Mouse (Mus musculus) lung, postnatal 0 days (tissue): ENCODE results near the gene Pard6a. TPM values are rescaled to one million over a fixed set of nuclear protein-coding genes. Genes with fewer than 3 reads are reported as not detected.
A peak's percentile ranks its signal among the peaks of the same experiment; 100 is the strongest.

Experiments used
- ATAC-seq: fragments of 200-750 bp; cut with Nextera tagmentation; 2 replicates; pipeline ENCODE4 v1.8.0; 2017; ENCODE audit warnings: moderate library complexity
- DNase-seq: peaks from one replicate; pipeline ENCODE4 v3.0.0-alpha.2; 2016; ENCODE audit warnings: low spot score
- H3K27ac ChIP-seq: fragments of 300-500 bp; sonication (generic); 2 replicates; pipeline ENCODE4 v1.5.1; 2014; ENCODE audit warnings: antibody characterized with exemption, mild to moderate bottlenecking, low read length, mixed read lengths
- H3K27me3 ChIP-seq: fragments of 300-500 bp; sonication (generic); replicated peaks from 2 replicates; pipeline ENCODE4 v1.6.1; 2014; ENCODE audit warnings: low read length, mixed read lengths; ENCODE audit not compliant: insufficient read depth
- H3K36me3 ChIP-seq: fragments of 300-500 bp; sonication (generic); 2 replicates; pipeline ENCODE4 v1.6.1; 2014; ENCODE audit warnings: low read length, mixed read lengths; ENCODE audit not compliant: insufficient read depth
- H3K4me1 ChIP-seq: fragments of 300-500 bp; sonication (generic); 2 replicates; pipeline ENCODE4 v1.6.1; 2014; ENCODE audit warnings: antibody characterized with exemption, low read depth, low read length, mixed read lengths; ENCODE audit not compliant: insufficient read depth
- H3K4me2 ChIP-seq: fragments of 300-500 bp; sonication (generic); replicated peaks from 2 replicates; pipeline ENCODE4 v1.6.1; 2014; ENCODE audit warnings: low read depth, mild to moderate bottlenecking, low read length, moderate library complexity, mixed read lengths
- H3K4me3 ChIP-seq: fragments of 300-500 bp; sonication (generic); 2 replicates; pipeline ENCODE4 v1.5.1; 2014; ENCODE audit warnings: low read depth, low read length
- H3K9ac ChIP-seq: fragments of 300-500 bp; sonication (generic); replicated peaks from 2 replicates; pipeline ENCODE4 v1.6.1; 2014; ENCODE audit warnings: low read depth, mild to moderate bottlenecking
- H3K9me3 ChIP-seq: fragments of 300-500 bp; sonication (generic); 2 replicates; pipeline ENCODE4 v1.6.1; 2016; ENCODE audit warnings: low read length, mixed read lengths
- CTCF ChIP-seq: IDR thresholded peaks from 2 replicates; pipeline ENCODE4 v1.5.1; 2016; ENCODE audit warnings: antibody characterized with exemption, mild to moderate bottlenecking
- EP300 ChIP-seq: IDR thresholded peaks from 2 replicates; pipeline ENCODE4 v1.6.1; 2016; ENCODE audit warnings: antibody characterized with exemption, mild to moderate bottlenecking, control low read depth
- WGBS: fragments of 180-500 bp; shearing (Covaris S2); extraction: QIAGEN DNeasy Blood & Tissue Kit; methylation state at CpG from one replicate; pipeline ENCODE4 v1.1.7; 2014; 5-methylcytosine and 5-hydroxymethylcytosine counted together
- polyA plus RNA-seq: library from polyadenylated mRNA; unstranded; fragments of >200 nt; fragmentation: Nextera tagmentation; extraction: Ambion mirVana; gene quantifications from 2 replicates; pipeline ENCODE4 v1.2.1, GENCODE M21; 2015

Pard6a gene
- polyA plus RNA-seq, 1 experiment from 2014 or later = 16.6 TPM

- 62% methylated on average over 18 of the region's 18 CpGs for WGBS
- TF ChIP-seq EP300 = peak; percentile 97
- no peak for TF ChIP-seq CTCF
- Histone ChIP-seq H3K36me3 (peaks cover 7% of the 10 kb centered on the region; the same call in 1 of the 2 replicates), H3K27me3 (no peaks in the 10 kb centered on the region), H3K4me1 (no peaks in the 10 kb centered on the region), H3K9ac (no peak overlapping the region), H3K27ac (peak overlapping the region; percentile 81), H3K9me3 (no peaks in the 10 kb centered on the region), H3K4me2 (0 out of 2 replicates have a peak overlapping the region, but pooled peaks have one; percentile 8), H3K4me3 (no peak overlapping the region)
- DNase-seq = peak; percentile 75
- ATAC-seq = peak; percentile 95
Observed at GRCm38 (mm10) chr8:105727397-105728124, 26.6 kb downstream of the Pard6a start.

DNA sequence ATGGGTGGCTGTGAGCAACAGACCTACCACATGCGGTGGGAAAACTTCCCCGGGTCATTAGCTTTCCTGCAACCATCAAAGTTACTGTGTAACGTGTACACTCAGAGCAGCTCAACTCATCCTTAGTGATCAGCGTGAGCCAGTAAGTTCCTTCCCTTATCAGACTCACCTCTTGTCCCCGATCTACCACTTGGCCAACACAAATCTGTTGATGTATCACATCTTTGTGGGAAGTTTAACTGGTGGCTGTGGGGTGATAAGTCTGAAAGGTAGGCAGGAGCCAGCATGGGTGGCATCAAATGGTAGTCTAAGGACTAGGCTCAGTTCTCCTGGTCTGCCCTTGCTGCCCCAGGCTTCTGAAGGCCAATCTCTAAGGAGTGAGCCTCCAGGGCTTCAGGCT lies 31.2 kb downstream of the Pard6a start:
- Histone ChIP-seq H3K36me3 (0 out of 2 replicates have a peak, but pooled peaks cover 7% of the 10 kb centered on the region), H3K27ac (no peak overlapping the region), H3K4me1 (no peaks in the 10 kb centered on the region), H3K4me2 (no peak overlapping the region), H3K27me3 (no peaks in the 10 kb centered on the region), H3K9me3 (no peaks in the 10 kb centered on the region), H3K9ac (no peak overlapping the region), H3K4me3 (no peak overlapping the region)
- DNase-seq = no peak
- no peak for ATAC-seq
- TF ChIP-seq EP300 (no peak), CTCF (no peak)
- WGBS = 89% methylated on average over 5 of the region's 5 CpGs

DNA sequence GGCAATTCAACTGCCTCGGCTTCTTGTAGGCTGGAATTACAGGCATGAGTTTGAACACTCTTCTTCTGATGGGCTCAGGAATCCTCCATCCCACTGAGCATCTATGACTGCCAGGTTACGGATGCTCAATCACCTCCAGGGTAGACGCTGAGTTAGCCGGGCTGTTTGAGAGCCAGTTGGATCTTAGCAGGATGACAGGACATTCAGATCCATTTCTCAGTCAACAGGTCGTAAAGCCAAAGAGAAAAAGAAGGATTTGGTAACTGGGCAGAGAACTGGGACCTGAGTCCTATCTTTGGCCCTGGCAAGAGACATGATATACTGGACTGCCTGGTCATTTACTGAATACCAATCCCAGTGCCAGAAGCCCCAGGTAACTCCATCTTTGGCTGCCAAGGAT lies 38.3 kb downstream of the Pard6a start:
- WGBS = 87% methylated on average over 5 of the region's 5 CpGs
- DNase-seq = no peak
- TF ChIP-seq EP300 (no peak), CTCF (no peak)
- H3K4me2 ChIP-seq = no peak overlapping the region
- no peak for ATAC-seq
- H3K27me3 ChIP-seq = no peaks in the 10 kb centered on the region
- no peaks in the 10 kb centered on the region for H3K36me3 ChIP-seq
- H3K9me3 ChIP-seq = no peaks in the 10 kb centered on the region
- H3K9ac ChIP-seq = no peak overlapping the region
- no peak overlapping the region for H3K27ac ChIP-seq
- no peaks in the 10 kb centered on the region for H3K4me1 ChIP-seq
- H3K4me3 ChIP-seq = no peak overlapping the region

- WGBS = 74% methylated on average over 4 of the region's 4 CpGs
- TF ChIP-seq EP300 (no peak), CTCF (no peak)
- H3K27ac ChIP-seq = no peak overlapping the region
Observed at GRCm38 (mm10) chr8:105743301-105743700, 42.4 kb downstream of the Pard6a start.

GRCm38 (mm10) chr8:105750606-105751005 lies 49.7 kb downstream of the Pard6a start:
- ATAC-seq (peak; percentile 83), DNase-seq (peak; percentile 93)
- no peaks in the 10 kb centered on the region for H3K27me3 ChIP-seq
- H3K4me2 ChIP-seq = peak overlapping the region; percentile 34
- H3K4me3 ChIP-seq = no peak overlapping the region
- H3K4me1 ChIP-seq = peaks cover 5% of the 10 kb centered on the region; the same call in 1 of the 2 replicates
- TF ChIP-seq CTCF (no peak), EP300 (peak; percentile 69)
- no peaks in the 10 kb centered on the region for H3K36me3 ChIP-seq
- no peaks in the 10 kb centered on the region for H3K9me3 ChIP-seq
- 4% methylated on average over 11 of the region's 11 CpGs for WGBS
- no peak overlapping the region for H3K9ac ChIP-seq
- peak overlapping the region; percentile 73 for H3K27ac ChIP-seq

More at GRCm38 (mm10) chr8:105743301-105743700, 42.4 kb downstream of the Pard6a start:
- H3K9ac ChIP-seq = no peak overlapping the region
- H3K4me3 ChIP-seq = no peak overlapping the region
- no peak for DNase-seq
- H3K9me3 ChIP-seq = no peaks in the 10 kb centered on the region
- H3K36me3 ChIP-seq = no peaks in the 10 kb centered on the region
- ATAC-seq = no peak
- no peak overlapping the region for H3K4me2 ChIP-seq
- H3K27me3 ChIP-seq = no peaks in the 10 kb centered on the region
- no peaks in the 10 kb centered on the region for H3K4me1 ChIP-seq

Other genes with a start within 250 kb of the Pard6a start
- 675 and 696 TPM in 2 replicates for gene Tppp3, start 229.6 kb upstream of the Pard6a start, polyA plus RNA-seq
- 40.6 and 41.7 TPM in 2 replicates for gene Zdhhc1, start 204.2 kb upstream of the Pard6a start, polyA plus RNA-seq
- 1.8 and 2.9 TPM in 2 replicates for gene Hsd11b2, start 182.4 kb upstream of the Pard6a start, polyA plus RNA-seq
- 141 and 146 TPM in 2 replicates for gene Atp6v0d1, start 135.1 kb upstream of the Pard6a start, polyA plus RNA-seq
- gene Ripor1, start 95.9 kb upstream of the Pard6a start, polyA plus RNA-seq = 25.5 and 28.5 TPM in 2 replicates
- gene Ctcf, start 64.6 kb upstream of the Pard6a start, polyA plus RNA-seq = 71.3 and 73.6 TPM in 2 replicates
- 0.44 and 0.75 TPM in 2 replicates for gene Agrp, start 63.8 kb upstream of the Pard6a start, polyA plus RNA-seq
- 0.26 and 0.35 TPM in 2 replicates for gene Carmil2, start 14.9 kb upstream of the Pard6a start, polyA plus RNA-seq
- gene Acd, start within 50 bp of the Pard6a start, polyA plus RNA-seq = 40.5 and 45.8 TPM in 2 replicates
- not detected in 2 replicates for gene 4933405L10Rik, start 6.5 kb downstream of the Pard6a start, polyA plus RNA-seq
- gene Enkd1, start 7.1 kb downstream of the Pard6a start, polyA plus RNA-seq = 8.2 and 8.7 TPM in 2 replicates
- gene Gfod2, start 57.5 kb downstream of the Pard6a start, polyA plus RNA-seq = 19.5 and 24.4 TPM in 2 replicates
- 10.5 and 10.9 TPM in 2 replicates for gene Ranbp10, start 126.2 kb downstream of the Pard6a start, polyA plus RNA-seq
- 2.9 and 3.7 TPM in 2 replicates for gene Tsnaxip1, start 126.6 kb downstream of the Pard6a start, polyA plus RNA-seq
- gene Cenpt, start 152.1 kb downstream of the Pard6a start, polyA plus RNA-seq = 14.3 and 15.9 TPM in 2 replicates
- 46.3 and 50.1 TPM in 2 replicates for gene Thap11, start 154.0 kb downstream of the Pard6a start, polyA plus RNA-seq
- gene Nutf2, start 159.4 kb downstream of the Pard6a start, polyA plus RNA-seq = 82.3 and 97.4 TPM in 2 replicates
- gene Edc4, start 179.7 kb downstream of the Pard6a start, polyA plus RNA-seq = 17.4 and 19.8 TPM in 2 replicates
- 0.27 and 0.48 TPM in 2 replicates for gene Nrn1l, start 192.4 kb downstream of the Pard6a start, polyA plus RNA-seq
- gene Pskh1, start 199.3 kb downstream of the Pard6a start, polyA plus RNA-seq = 19.0 and 21.5 TPM in 2 replicates
- 0.42 and 0.54 TPM in 2 replicates for gene Ctrl, start 232.7 kb downstream of the Pard6a start, polyA plus RNA-seq
- gene Psmb10, start 237.3 kb downstream of the Pard6a start, polyA plus RNA-seq = 75.9 and 77.2 TPM in 2 replicates
- 0.63 and 0.74 TPM in 2 replicates for gene Lcat, start 242.2 kb downstream of the Pard6a start, polyA plus RNA-seq